Mouse (Mus musculus): ENCODE results near the gene Ppp2r5b.

DNA sequence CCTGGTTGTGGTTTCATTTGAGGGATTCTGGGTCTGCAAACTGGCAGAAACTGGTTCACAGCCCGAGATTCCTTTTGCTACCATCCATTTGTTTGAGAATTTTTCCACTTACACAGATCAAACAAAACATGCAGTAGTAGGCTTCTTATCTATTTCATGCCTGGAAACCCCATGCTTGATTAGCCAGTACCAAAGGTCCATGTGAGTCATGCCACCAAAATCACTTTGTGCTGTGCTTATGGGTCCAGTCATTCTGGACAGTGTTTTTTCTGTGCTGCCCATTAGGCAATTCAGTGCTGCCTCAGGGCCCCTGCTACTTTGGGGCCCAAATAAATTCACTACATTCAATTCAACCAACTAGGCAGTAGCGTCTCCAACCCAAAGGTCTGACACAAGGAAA lies 31.4 kb downstream of the Ppp2r5b start:
- no peak for TF ChIP-seq GATA1 (IDR thresholded peaks at IDR 0.05; ENCODE audit: low read length)
- TF ChIP-seq TAL1 (IDR thresholded peaks at IDR 0.05; ENCODE audit: low read length): no peak

All from erythroblast, embryonic 14.5 days (primary cell).